Mouse (Mus musculus) kidney, adult 11 months (tissue): ENCODE results near the gene Proca1.

Source experiments
- DNase-seq: peaks from one replicate; pipeline ENCODE4 v3.0.0; 2022

Proca1 gene

DNA sequence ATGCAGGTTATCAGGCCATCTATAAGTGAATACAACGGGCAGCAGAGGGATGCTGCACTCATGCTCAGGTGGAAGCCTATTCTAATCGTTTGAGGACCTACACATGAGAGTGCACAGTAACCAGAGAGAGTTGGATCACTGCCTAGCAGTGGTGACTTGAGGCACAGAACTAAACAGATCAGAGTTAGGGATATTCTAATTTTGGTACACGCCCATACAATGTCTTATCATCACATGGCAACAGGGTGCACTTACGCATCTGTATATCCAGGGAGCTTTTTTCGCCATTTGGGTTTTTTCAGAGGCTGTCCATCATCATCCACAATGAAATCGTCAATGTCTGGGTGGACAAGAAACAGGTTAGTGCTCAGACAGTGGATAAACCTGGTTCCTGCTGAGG is 38.3 kb downstream of the Proca1 start:
- no peak for DNase-seq

DNA sequence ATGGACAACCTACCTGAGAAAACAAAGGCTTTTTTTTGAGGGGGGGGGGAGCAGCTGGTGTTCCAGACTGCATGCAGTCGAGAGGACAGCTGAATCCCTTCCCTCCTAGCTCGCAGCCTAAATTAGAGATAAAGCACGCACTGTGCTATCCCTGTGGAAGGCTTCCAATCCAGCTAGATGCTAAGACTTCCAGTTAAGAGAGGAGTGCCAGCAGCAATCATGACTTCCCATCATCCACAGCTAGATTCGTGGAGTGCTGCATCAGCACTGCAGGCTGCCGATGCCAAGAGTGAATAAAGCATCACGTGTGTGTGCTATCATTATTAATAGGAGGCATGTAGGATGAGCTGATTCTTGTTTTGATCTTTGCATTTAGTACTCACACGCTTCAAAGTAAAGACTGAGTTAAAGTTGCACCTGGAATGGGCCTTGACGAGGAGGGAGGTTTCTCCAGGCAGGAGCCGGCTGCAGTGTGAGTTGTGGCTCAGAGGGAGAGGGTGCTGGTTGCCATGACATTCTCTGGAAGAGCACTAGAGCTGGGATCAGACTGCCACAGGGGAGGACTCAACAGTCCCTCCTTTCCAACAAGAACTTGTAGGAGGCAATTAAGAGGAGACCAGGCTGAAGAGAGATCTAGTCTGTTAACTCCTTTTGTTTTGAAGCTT is 47.1 kb downstream of the Proca1 start:
- DNase-seq, result no peak

DNA sequence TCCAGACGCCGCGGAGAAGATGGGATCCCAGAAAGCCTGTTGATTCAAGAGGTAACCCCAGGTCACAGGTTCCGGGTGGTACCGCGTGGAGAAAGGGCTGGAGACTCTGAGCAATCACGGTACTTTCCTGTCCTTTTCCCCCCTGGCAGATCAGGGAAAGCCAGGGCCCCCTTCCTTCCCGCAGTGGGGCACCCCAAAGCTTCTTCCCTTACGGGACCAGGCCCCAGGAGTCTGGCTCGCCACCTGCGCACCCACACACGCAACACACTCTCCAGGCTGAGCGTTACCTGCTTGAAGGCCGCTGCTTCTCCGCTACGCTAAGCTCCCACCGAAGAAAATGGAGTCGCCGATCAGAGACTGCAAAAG is 52.1 kb downstream of the Proca1 start:
- DNase-seq, result peak; percentile 19

DNA sequence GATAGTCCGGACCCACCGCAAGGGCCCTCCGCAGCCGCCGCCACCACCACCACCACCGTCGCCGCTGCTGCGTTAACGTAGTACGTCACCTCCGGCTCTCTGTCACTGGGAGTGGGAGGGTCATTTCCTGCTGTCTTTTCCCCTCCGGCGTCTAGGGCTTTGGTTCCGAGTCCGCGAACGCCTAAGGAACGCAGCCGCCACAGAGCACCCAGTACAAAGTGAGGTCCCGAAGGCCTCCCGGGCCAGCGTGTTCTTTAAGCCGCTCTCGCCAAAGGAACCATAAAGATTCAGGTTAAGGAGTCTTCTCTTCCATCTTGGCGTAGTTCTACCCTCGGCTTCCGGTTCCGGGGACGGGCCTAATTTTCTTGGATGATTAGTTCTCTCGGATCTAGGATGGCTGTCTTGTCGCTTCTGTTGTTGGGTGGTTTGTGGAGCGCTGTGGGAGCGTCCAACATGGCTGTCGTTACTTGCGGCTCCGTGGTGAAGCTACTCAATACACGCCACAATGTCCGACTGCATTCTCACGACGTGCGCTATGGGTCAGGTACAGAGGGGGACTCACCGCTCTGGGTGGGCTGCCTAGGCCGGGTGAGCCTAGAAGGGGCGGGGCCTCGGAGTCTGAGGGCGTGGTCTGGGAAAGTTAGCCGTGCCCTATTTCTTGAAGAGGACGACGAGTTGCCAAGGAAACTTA is 52.6 kb downstream of the Proca1 start, which contains the start of the genes Sdf2 and Supt6:
TSS of gene Sdf2 (plus strand) at position 120 of the 691 bp plus-strand sequence.
TSS of gene Supt6 (minus strand) at position 361 of the 691 bp plus-strand sequence.
- DNase-seq, result peak; percentile 91

DNA sequence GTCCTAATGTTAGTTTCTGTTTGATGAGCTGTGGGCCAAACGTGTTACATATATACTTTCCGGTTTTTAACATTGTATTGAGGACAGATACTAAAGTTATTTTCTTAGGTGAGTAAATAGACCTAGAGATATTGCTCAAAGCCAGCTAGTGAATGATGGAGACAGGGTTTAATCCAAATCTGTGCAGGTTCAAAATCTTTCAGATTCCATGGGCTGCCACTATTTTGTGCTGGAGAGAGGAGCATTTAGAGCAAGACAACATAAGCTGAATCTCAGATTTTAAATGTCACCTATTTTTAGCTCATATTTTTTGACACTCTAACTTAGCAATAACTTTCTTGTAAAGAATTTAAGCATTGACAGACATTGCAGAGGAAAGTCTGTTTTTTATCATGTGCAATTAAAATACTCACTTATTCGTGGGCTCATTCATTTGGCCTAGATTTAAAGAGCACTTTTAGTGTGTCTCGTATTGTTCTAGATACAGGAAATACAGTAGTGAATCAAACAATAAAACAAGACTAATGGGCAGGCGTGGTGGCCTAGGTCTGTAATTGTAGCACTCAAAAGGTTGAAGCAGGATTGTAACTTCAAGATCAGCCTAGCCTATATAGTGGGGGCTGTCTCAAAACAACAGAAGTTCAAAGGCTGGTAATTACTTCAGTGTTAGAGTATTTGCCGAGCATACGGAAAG is 53.3 kb downstream of the Proca1 start:
- DNase-seq, result no peak

DNA sequence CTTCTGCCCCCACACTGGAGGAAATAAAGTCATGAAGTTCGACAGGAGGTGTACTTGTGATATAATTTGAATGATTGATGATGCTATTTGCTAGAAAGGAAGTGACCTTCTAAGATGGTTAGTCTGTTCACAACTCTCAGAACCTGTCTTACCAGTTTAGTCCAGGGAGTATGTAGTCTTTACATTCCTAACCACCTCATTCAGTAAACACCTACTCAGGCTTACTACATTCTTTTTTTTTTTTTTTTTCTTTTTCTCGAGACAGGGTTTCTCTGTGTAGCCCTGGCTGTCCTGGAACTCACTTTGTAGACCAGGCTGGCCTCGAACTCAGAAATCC is 53.8 kb downstream of the Proca1 start:
- no peak for DNase-seq

DNA sequence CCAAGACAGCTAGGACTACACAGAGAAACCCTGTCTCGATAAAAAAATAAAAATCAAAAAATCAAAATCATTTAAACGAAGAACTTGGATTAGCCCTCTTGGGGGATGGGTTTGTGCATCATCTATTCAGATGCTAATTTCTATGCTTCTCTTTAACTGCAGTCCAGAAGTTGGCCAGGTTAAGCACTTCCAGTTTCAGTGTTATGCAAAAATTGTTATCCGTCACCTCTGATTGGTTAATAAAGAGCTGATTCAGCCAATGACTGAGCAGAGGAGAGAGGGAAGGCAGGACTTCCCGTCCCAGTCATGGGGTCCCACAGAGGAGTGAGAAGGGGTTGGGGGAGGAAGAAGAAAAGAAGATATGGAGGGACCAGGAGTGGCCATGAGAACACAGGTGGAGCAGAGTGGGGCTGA is 54.5 kb downstream of the Proca1 start:
- DNase-seq, result no peak
